Mouse (Mus musculus) gastrocnemius, postnatal 25 days (tissue): ENCODE measurements around the gene Pcyt2. TPM values are rescaled to one million over a fixed set of nuclear protein-coding genes. Genes with fewer than 3 reads are reported as not detected.
A peak's percentile ranks its signal among the peaks of the same experiment; 100 is the strongest.

Experiments used
- DNase-seq: peaks from one replicate; pipeline ENCODE4 v3.0.0; 2022
- total RNA-seq, 2 experiments: library from RNA; stranded (reverse); gene quantifications; 1 replicate in 1 of 2; 2 replicates in 1 of 2; pipeline ENCODE4 v1.2.3; 2021

The Pcyt2 gene
- total RNA-seq, 2 experiments from 2014 or later, result 30.7 to 34.7 TPM

DNA sequence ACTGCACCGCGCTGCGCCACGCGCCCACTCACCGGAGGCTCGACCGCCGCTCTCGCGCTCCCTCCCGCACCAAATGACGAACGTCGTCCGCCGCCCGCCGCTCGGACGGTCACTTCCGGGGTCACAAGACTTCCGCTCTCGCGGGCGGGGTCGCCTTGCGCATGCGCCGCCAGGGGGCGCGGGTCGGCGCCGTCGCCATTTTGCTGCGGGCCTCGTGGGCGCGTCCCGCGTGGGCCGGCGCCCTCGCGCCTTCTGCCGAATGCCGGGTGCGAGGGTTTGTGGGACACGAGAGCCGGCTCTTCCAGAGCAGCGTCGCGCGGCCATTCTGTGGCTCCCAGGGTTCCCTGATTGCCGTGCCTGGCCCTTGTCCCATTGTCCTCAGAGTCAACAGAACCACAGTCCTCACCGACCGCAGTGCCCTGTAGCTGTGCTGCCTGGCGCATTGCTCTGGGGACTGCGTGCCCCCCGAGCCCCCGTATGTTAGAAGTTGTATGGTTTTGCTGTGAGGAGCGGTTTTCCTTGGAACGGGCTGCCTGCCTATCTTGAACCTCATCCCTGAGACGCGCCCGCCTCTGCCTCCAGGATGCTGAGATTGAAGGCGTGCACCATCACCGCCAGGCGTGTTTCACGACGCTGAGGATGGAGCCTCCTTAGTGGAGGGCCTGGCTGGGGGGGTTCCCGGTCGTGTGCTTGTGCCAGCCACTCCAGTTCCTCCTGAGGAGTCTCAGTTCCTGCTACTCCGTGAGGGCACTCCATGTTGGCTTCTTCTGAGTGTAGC is 36.1 kb downstream of the Pcyt2 start, which contains the start of gene Arhgdia:
Arhgdia (minus strand) TSS at position 135 of the 778 bp plus-strand sequence.
- peak; percentile 88 for DNase-seq

DNA sequence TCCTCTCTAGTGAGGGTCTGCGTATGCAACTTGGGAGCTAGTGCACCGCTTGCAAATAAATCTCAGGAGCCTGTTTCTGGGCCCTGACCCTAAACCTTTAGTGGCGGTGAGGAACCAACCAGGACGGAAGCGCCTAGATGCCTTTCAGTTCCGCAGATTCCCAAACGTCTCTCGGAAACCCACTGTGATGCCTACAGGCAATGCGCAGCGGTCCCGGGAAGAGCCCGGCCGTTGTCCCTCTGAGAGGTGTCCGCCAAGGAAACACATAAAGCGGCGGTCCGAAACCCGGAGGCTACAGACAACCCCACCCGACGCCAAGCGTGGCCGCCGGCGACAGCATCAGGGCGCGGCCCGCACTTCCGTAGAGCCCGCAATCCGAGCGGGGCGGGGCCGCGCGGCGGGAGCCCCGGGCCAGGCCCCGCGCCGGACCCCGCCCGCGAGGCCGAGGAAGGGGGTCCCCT is 36.8 kb downstream of the Pcyt2 start:
- DNase-seq, result peak; percentile 48

DNA sequence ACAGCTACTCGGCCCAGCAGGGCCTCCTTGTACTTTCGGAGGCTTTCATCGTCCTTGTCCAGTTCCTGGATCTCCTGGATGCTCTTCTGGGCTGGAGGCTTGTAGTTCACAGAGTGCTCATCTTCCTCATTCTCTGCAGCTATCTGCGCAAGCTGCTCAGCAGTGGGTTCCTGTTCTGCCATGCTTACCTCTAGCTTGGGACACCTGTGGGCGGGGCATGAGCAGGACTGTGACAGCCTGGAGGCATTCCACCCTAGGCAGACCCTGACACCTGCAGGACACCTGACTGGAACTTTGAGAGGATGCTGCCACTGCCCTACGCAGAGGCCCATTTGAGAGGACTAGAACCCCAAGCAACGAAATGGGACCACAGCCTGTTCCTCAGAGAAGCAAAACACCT is 37.5 kb downstream of the Pcyt2 start:
- no peak for DNase-seq

DNA sequence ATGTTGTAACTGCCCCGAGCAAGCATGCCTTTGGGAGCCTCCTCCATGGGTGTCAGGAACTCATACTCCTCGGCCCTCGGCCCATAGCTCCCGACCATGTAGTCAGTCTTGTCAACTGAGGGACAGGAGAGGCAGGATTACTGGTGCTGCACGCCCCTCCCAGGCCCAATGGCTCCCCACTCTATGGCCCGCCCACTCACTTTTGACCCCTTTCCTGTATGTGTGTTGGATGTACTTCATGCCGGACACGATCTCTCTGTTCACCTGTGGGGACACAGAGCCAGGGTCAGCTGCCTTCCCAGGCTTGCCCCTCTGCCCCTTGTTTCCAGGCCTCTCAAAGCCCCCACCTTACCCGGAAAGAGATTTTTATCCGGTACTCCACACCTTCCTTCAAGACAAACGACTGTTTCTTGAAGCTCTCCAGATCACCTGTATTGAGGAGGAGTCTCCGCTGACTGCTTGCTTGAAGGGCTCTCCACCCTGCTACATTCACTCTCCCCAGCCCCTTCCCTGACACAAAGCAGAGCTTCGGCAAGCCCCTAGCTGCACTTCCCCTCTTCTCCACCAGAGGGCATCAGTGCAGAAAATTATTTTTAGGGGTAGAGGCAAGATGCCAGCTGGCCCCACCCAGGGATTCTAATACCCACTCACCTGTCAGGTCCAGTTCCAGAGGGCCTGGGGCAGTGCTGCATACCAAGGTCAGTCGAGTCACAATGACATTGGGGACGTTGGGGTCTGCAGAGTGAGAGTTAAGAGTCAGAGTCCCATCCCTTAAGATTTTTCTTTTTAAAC is 38.2 kb downstream of the Pcyt2 start:
- peak; percentile 50 for DNase-seq

DNA sequence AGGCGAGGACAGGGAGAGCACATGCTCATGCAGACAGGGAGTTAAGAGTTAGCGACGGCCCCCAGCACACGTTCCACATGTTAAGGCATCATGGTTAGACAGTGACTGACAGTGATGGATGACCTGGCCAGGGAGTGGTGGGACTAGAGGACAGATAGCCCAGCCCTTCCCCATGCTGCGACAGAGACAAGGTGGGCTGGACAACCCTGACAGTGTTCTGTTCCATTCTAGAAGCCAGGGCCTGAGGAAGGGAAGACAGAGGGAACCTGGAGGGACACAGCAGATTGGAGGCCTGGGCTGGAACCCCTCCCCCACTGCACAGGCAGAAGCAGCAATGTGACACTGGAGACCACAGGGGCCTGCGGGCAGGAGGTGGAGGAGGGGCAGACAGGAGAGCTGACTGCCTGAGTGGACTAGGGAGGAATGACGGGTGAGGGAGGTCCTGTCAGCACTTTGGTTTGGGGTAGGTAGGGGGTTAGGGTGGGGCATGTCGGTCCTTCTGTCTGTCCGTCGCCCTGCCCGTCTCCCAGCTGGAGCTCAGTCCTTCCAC is 39.0 kb downstream of the Pcyt2 start:
- no peak for DNase-seq

DNA sequence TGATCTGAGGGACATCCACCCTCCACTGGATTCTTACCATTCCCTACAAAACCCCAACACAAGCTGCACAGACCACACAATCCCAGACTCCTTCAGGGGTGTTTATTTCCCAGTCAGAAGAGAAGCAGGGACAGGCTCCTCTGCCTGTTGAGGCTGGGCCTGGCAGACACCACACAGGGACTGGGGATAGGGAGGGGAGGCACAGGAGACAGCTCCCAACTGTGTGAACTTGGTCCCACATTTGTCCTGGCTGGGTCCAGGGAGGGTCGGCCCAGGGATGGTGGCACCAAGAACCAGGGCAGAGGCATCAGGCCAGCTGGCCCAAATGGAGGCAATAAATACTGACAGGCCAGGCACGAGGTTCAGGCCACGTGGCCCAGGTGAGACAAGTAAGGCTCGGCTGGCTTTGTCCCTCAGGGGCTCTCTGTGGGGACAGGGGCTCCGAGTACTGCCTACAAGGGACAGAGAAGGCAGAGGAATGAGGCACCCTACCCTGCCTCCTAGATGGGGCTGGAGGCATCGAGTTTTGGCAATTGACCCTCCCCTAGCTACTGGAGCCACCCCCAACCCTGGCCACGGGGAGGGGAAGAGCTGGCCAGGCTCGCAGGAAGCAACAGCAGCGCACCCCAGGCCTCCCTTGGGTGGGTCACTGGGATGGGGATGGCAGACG is 39.6 kb downstream of the Pcyt2 start:
- peak; percentile 19 for DNase-seq

DNA sequence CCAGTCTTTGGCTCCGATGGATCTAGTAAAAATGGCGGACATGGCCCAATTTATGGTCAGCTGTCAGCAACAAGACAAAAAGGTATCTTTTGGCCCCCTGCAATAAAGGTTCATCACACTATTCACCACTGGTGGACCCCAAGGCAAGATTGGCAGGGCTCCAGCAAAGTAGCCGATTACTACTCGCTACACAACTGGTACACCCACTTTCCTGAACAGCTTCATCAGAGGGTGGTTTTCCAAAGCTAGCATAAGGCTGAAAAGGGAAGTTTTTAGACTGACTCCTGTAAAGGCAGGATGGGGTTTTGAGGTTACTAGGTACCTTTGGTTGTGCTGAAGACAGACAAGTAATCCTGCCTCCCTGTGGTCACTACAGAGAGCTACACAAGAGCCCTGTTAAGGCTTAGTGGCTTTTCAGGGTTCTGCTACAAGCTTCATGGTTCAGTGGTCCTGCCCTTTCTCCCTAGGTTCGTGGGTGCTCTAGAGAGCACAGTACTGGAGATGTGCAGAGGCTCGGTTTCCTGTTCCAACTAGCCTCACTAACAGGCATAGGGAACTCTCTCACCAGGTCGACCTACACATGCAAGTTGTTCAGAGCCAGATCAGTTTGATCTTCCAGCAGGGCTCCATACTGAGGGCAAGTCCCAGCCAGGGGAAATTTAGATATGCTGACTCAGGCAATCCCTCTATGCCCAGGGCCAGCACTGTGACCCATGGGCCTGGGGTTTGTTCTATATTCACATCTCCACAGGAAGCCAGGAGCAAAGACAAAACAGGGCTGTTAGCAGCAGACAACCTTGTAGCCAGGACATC is 40.3 kb downstream of the Pcyt2 start:
- no peak for DNase-seq

DNA sequence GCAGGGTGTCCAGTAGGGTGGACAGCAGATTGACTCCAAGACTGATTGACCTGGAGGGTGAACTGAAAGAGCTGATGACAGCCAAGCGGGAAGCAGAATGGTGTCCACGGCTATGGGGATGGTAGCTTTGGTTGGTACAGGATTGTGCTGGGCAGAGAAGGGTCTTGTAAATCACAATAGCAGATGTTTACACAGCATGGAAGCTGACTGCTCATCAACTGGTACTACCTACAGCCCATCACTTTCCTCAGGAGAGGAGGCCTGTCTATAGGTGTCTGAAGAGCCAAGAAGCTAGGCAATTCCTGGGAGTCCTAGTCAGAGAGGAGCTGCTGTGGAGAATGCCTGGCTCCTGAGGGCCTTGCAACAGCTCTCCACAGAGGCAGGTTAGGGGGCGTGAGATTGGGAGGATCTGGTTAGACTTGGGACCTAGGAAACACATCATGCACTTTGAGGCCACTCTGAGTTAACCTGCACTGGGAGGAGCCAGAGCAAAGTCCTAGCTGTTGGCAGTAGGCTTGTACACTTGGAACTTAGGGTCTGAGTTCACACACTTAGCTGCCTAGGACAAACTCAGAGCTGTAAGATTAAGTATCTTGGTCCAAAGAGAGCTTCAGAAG is 41.3 kb downstream of the Pcyt2 start:
- no peak for DNase-seq

DNA sequence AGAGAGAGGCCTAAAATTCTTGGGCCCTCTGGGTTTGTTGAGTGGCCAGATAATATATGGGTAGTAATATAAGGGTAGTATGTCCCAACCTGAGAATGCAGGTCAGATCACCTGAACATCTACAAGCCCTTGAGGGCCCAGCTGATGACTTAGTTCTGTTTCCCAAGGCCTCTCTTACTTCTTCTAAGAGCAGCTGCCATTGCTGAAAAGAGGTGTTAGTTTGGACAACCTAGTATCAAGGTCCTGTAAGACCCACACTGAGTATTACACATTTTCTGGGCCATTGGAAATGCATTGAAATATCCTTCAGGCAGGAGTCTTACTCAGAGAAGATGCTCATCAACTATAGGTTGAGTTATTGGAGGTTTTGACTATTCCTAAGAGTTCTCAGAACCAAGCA is 41.8 kb downstream of the Pcyt2 start:
- no peak for DNase-seq

DNA sequence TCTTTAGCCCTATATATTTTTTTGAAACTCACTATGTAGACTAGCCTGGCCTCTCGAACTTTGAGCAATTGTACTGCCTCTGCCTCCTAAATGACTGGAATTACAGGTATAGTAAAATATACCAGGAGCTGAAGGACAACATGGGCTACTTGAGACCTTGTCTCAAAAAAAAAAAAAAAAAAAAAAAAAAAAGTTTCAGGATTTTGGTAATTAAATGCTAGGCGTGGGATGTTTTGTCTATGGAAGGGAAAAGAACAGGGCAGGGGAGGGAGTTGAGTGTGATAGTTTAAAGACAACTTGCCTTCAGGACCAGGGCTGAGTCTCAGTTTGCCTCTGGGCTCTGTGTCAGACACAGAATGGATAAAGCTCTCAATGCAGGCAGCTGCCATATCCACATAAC is 42.7 kb downstream of the Pcyt2 start:
- no peak for DNase-seq

DNA sequence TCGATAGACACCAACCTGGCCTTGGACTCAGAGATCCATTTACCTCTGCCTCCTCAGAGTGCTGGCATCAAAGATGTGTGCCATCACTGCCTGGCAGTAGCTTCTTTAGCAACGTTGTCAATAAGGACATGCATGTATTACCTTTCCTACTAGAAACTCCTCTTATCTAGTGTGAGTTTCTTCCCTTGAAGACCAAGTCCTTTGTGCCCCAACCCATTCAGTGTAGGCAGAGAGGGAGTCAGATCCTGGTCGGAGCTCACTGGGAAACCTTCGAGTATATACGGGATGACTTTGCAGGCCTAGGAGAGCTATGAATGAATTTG is 43.5 kb downstream of the Pcyt2 start:
- no peak for DNase-seq

DNA sequence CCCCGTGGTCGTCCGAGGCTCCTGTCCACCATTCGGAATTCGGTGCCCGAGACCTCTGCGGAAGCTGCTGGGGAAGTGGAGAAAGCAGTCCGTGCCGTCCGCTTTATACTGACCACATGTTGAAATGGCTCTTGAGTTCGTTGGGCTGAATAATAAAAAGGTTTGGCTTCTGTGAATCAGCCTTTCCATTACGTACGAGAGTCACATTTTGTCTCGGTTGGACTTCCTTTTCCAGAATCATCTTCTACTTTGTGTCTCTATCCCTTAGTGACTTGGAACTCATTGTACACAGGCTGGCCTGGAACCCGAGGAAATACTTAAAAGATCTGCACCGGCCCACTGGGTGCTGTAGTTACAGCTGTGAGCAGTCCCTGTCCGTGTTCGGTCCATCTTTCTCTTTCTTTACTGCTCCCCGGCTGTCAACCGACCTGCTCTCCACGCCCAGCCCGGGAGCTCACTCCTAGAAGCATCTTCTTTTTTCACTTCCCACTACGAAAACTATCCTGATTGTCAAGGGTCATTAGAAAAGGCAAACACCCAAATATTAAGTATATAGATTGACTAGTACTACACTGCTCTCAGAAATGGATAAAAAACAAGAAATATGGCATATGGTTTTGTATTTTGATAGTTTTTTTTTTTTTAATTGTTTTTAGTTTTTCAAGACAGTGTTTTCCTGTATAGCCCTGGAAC is 44.0 kb downstream of the Pcyt2 start:
- DNase-seq, result no peak

DNA sequence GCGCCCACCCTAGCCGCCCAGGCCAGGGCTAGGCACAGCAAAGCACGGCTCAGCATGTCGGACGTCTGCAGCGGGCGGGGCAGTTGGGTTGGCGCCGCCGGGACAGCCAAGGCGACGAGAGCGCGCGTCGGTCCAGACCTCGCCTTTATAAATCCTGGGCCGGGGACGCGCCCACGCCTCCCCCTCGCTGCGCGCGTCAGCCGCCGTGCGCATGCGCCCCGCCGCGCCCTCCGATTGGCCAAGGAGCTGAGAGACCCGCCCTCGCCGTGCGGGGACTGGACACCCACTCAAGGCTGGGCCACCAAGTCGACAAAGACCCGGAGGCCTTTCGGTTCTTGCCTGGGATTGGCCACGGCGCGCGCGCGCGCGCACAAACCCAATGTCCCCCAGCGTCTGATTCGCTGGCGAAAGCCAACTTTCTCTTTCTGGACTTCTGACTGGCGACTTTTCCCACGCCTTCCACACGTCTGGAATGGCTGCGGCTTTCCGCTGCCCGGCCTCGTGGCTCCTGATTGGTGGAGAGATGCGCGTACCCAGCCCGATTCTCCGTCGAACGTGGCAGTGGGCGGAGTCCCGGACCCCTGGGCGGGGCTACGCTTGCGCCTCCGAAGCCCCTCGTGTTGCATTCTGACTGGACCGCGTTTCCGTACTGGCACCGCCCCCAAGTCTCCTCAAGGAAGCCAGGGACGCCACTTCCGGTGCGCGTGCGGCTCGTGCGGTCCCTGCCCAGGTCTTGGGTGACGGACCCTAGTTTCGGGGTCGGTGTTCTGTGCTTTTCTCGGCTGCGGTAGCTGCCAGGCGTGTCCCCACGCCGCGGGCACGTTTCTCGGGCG is 44.8 kb downstream of the Pcyt2 start, which contains the start of gene P4hb:
P4hb (minus strand) TSS at position 502 of the 833 bp plus-strand sequence.
- peak; percentile 100 for DNase-seq

DNA sequence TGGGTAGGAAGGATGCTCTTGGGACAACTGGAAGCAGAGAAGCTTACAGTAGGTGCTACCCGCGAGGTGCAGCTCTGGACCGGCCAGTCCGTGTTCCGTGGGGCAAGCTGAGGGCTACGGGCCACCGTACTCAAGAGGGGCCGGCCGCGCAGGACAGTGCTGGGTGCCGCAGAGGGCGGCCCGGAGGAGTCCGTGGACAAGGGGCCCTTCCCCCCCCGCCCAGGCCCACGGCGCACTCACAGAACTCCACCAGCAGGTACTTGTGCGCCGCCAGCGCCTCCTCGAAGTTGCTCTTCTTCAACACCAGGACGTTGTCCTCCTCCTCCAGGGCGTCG is 45.4 kb downstream of the Pcyt2 start:
- no peak for DNase-seq

DNA sequence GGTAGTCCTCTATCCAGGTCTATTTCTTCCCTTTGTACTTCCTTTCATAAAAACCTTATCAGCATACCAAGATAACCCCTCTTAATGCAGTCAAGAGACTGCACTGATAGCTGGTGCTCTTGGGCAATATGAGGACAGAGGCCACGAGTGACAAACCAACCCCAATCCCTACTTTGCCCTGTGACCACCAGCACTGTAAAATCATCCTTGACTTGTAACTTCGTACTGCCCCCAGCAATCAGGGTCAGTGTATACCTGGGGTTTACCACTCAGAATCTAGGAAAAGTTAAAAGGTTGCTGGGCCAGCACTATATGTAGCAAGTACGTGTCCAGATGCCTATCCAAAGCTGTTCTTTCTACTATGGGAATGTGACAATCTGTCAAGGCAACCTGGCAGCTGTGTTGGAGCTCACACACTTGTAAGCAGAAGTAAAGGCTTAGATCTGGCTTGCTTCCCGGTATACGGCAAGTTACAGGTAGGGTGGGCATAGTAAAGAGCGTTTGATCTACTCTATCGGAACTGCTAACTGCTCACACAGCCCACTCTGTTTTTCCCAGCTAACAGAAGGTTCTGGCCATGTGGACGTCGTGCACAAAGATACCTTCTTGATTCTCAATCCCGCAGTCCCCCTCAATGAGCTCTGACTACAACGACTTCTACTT is 45.9 kb downstream of the Pcyt2 start:
- no peak for DNase-seq

DNA sequence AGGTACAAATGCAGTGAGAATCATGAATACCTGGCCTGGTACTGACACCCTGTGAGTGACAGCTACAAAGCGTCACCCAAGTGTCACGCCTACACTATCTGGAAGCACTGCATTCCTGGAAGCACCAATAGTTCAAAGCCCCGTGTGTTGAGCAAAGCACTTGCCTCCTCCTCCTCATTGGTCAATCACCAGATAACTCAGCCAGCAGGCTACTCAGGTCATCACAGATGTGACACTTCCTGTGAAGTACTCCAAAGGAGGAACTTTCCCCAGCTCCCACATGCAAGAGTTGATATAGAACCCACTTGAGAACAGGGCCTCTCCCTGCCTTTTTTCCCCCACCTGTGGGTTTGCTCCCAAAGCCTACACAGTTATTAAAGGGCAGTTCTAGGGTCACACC is 46.6 kb downstream of the Pcyt2 start:
- DNase-seq, result no peak

DNA sequence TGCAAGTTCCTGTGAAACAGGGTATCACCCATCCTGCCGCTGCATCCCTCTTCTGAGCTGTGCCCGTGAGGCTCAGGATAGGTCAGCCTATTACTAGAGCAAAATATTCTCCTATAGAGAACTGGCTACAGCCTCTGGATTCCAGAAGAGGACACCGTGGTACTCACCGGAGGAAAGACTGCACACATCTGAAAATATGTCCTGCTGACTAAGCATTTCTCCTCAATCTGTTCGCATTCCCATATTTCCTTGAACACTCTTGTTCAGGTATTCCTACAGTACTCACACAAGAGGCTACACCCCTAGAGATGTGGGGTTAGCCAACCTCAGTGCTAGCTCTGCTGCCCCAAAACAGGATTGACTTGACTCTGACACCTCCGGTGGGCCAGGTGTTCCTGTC is 49.4 kb downstream of the Pcyt2 start:
- no peak for DNase-seq

DNA sequence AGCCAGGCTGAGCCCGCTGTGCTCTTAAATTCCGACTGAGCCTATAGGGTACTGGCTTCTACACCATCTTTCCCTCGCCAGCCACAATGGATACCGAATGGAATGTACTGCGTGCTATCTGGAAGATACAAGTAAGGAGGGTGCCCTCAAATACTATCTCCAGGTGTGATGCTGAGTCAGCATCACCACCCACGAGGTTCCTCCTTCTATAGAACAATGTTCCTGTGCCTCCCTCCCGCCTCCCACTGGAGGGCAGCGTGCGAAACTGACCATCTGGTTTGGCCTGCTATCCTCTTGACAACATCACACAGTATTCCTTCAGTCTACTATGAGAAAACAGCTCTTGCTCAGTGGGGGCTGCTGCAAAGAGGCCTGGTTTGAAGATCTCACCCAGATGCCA is 52.6 kb downstream of the Pcyt2 start:
- no peak for DNase-seq

DNA sequence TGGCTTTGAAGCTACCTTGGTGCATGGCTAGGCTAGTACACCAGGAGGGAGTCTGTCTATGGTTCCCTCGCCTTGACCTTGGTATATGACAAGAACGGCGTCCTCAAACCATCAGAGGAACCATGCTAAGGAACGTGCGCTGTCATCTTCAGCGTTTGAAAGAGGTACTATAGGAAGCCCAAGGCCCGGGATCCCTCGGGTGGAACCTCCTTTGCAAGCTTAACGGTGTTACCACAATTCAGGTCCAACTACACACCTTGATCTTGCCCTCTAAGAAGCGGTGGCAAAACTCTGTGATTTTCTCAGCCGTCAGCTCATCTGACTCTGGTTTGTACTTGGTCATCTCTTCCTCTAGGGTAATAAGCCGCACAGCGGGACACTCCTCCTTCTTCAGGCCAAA is 54.8 kb downstream of the Pcyt2 start:
- no peak for DNase-seq
